Mouse (Mus musculus) testis, postnatal 14 days (tissue): ENCODE measurements at regions not wholly inside any gene's neighbourhood (a gene's known extent, or its start where the extent isn't known, plus 50 kb on each side); places are given as distances from the start of the nearest gene placed in this dataset.

Experiments used
- DNase-seq: peaks from one replicate; pipeline ENCODE4 v3.0.0; 2021; ENCODE audit warnings: low spot score

GRCm38 (mm10) chr3:50887002-50887401 lies 337.2 kb upstream of the Noct start:
- no peak for DNase-seq

- no peak for DNase-seq
These were observed 335.6 kb upstream of the Noct start for GRCm38 (mm10) chr3:50888571-50889210.

- DNase-seq = no peak
These were observed 333.7 kb upstream of the Noct start for GRCm38 (mm10) chr3:50890537-50890936.

GRCm38 (mm10) chr3:50898179-50898578 lies 326.1 kb upstream of the Noct start:
- DNase-seq = no peak

GRCm38 (mm10) chr3:50899830-50900350 lies 324.4 kb upstream of the Noct start:
- DNase-seq = no peak

GRCm38 (mm10) chr3:50900566-50900965 lies 323.7 kb upstream of the Noct start:
- DNase-seq = no peak

DNA sequence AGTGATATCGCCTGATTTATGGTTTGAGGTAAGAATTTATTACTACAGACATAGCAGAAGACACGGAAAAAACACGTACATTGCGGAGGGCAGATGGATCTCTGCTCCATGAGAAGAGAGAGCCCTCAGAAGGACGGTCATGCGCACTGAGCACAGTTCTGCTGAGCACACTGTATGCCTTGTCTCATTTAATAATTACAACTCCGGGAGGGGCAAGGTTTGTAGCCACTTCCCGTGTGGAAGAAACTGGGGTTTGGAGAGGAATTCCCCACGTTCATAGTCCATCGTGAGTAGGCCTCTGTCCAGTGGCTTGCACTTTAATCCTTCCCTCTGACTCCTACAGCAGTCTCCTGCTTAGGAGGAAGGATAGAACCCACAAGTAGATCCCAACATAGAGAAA lies 322.9 kb upstream of the Noct start:
- no peak for DNase-seq

- DNase-seq = no peak
These were observed 321.3 kb upstream of the Noct start for GRCm38 (mm10) chr3:50902933-50903332.

DNA sequence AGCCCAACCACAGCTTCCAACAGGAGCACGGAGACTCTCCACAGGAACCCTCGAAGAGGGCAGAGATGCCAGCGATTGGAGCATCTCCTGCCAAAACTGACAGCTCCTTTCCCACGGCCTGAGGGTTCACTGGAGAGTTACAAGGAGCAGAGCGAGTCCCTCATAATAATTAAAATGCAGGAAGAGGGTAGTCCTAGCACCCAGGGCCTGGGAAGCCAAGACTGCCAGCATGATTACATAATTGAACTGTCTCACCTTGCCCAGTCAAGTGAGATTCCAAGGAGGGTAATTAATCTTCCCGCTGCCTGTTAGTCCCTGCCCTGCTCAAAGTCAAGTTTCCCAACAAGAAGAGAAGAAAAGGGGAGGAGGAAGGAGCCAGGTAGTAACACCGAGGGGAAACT lies 319.5 kb upstream of the Noct start:
- DNase-seq = no peak

- no peak for DNase-seq
These were observed 318.8 kb upstream of the Noct start for GRCm38 (mm10) chr3:50905274-50905992.

DNA sequence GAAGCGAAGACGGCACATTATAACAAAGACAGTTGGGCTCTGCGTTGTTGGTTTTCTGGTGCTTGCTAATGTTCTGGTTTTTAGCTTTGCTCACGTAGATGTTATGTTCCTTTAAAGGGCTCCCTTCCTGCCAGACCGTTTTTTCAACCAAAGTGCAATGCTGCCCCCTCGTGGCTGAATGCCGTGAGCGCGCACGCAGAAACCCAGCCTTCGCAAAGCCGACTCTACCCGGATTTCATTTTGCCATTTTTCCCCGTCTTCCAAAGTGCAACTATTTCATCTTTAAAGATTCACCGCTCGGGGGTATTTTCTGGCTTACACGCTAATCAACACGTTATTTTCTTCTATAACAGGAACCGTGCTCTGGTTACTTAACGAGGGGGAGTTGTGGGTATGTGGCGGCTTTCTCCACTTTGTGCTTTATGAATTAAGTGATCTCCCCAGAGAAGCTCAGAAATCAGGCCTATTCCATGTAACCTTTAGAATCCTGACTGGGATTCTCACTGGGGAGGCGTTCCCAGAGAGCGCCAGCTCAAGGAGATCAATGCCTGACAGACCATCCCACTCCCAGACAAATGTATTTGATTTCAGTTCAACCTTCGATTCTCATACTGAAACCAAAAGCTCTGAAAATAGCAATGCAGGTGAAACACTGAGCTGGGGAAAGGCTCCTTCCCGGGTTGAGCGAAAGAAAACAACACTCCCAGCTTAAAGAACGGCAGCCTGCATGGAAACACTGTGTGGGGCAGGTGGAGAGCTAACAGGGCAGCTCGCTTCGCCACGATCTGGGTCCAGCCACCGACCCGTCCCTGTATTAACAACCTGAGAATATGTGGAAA lies 318.0 kb upstream of the Noct start:
- peak; percentile 80 for DNase-seq

DNA sequence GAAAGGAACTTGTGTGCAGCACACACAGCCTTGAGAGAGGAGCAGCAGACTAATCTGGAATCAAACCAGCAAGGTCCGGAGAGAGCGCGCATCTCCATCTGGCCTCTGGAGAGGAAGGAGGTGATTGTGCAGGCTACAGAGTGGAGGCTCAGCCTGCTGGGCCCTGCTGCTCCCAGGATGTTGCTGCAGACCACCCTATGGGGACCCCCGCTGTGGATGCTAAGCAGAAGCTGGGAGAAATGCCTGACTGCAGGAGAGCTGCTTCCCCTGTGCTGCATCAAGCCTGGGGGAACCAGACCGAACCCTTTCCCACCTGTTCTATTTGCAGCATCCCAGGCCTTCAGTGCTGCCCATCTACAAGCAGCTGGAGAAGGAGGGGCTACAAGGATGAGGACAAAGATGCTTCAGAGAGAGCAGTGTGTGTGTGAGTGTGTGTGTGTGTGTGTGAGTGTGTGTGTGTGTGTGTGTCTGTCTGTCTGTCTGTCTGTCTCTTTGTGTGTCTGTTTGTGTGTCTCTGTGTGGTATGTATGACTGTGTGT lies 311.2 kb upstream of the Noct start:
- no peak for DNase-seq

DNA sequence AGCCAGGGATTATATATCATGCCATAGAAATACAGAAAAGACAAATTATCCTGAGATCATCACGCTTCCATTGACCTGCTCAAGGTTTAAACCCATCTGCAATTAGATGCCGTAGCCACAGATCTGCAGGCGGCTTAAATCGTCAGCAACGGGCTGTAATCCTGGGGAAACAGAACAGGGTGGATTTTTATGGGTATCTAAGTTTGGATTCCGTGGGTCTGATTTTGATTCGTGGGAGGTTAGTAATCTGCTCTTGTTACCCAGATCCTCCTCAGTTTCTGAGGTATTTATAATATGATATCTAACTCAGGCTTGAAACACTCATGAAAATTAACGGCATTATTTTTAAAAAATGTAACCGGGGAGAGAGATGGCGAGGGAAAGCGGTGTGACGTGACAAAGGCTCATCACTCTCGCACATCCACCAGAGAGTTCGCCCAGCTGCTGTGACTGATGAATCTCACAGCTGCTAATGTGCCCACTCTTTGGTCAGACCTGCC lies 309.3 kb upstream of the Noct start:
- no peak for DNase-seq

DNA sequence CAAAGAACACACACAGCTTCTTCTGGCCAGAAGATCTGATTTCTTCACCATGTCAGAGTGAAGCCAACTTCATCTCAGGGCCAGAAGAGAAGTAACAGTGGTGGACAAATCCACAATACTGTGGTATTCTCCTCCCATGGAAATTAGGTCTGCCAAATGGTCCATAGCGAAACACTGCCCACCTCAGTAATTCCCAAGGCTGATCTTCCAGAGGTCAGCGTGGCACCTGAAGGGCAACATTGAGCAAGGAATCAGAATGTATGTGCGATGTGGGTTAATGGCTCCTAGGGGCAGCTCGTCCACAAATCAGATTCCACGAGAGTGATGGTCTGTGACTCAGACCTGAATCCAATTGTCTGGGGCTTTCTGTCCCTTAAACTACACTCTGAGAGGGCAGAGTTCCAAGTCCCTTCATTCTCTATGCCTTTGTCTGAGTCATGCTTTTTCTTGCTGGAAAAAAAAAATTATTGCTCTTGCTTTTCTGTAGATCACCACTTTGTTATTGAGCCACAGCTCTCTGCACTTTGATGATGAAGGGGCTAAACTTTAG lies 307.9 kb upstream of the Noct start:
- no peak for DNase-seq

DNA sequence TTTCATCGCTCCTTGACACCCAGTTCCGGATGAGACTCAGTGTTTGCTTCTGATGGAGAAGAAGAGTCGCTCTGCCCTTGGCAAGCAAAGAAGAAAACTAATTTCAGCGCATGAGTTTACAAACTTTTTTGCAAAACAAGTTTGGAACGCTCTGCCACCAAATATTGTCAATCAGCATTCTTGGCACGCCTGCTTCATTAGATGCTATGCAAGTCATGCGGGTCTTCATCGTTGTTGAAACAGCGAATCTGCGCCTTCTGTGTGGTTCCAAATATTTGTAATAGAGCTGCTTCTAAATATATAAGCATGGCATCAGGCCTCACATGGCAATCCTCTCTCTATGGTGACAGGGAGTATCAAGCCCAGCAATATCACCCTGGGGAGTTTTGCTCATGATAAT lies 301.9 kb upstream of the Noct start:
- DNase-seq = no peak

DNA sequence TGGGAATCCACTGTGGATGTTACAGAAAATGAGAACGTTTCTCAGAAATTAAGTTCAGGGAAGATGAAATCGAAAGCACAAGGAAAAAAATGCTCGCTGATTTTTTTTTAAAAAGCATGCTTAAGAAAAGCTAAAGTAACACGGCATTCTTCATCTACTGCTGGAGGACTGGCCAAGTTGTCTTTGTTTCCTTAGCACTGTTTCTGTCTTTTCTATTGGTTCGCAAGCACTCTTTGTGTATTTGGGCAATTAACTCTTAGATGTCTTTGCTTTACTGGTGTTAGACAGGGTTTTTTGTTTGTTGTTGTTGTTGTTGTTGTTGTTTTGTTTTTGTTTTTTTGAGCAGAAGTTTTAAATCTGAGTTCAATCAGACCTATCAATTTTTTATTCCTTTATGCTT lies 301.4 kb upstream of the Noct start:
- DNase-seq = no peak

GRCm38 (mm10) chr3:50923327-50923726 lies 300.9 kb upstream of the Noct start:
- DNase-seq = no peak

- no peak for DNase-seq
These were observed 296.9 kb upstream of the Noct start for GRCm38 (mm10) chr3:50927318-50927717.

GRCm38 (mm10) chr3:50929013-50929412 lies 295.2 kb upstream of the Noct start:
- DNase-seq = no peak

DNA sequence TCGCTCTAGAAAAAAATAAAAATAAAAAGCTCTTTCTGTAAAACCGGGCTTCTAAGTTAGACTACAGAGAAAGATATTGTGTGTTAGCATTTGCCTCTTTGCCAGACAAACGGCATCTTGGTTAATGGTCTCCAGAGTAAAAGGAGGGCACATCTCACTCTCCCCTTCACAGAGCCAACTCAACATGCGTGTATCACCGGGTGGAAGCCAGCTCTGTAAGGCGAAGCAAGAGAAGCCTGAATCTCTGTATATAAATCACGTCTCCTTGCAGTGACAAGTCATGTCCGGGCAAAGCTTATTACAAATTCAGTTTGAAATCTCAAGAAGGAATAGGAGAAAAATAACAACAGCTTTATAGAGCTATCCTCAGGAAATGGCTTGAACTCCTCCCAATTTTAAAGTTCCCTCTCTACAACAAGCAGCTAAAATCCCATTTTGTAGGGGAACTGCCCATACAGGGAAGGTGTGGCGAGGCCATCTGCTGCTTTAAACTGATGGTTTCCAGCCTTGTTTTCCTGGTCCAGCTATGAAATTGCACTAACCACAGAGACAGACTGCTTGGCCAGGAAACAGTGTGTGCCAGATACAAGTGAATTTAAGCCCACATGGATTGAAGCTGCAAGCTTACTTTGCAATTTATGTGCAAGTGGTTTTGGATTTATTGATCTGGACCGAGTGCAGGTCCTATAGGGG lies 291.7 kb upstream of the Noct start:
- no peak for DNase-seq

GRCm38 (mm10) chr3:50933090-50933443 lies 291.2 kb upstream of the Noct start:
- DNase-seq = no peak

- no peak for DNase-seq
These were observed 284.6 kb upstream of the Noct start for GRCm38 (mm10) chr3:50939602-50940001.
